Mouse (Mus musculus): Measurements from ENCODE around the gene Rnf7. TPM values are rescaled to one million over a fixed set of nuclear protein-coding genes. Genes with fewer than 3 reads are reported as not detected.

The Rnf7 gene
- total RNA-seq (2023) = 10 to 100 TPM; 37.8 to 39.6 TPM

DNA sequence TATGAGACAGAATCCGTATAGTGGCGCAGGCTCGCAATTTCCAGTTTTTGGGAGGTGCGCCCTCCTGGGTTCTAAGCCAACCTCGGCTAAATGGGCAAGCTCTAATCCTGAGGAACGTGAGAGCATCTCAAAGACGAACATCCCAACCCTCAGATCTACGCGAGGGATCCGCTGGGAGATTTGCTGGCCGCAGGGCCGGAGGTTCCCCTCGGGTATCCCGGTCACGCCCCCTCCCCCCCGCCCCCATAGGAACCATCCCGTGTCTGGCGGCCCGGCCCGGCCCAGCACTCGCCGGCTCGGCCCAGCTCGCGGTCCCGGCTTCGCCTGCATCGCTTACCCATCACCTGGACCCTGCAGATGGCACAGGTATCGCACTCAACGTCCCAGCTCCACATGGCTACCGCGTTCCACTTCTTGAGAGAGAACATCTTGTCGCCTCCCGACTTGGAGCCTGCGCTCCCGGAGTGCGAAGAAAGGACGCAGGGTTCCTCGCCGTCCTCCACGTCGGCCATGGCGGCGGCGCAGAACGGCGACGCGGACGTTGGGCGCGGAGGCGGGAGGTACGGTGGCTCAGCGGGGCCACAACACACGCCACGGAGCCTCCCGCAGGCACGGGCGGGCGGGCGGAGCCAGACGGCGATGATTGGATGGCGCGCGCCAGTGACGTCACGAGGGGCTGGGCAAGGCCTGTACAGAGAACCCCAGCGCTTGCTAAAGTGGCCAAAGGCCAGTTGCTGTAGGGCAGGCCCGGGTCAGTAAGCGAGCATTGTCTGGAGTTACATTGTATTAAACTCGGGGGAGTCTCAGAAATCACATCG lies at the start of gene Rnf7:
TSS of gene Rnf7 (minus strand) at position 605 of the 818 bp plus-strand sequence.

DNA sequence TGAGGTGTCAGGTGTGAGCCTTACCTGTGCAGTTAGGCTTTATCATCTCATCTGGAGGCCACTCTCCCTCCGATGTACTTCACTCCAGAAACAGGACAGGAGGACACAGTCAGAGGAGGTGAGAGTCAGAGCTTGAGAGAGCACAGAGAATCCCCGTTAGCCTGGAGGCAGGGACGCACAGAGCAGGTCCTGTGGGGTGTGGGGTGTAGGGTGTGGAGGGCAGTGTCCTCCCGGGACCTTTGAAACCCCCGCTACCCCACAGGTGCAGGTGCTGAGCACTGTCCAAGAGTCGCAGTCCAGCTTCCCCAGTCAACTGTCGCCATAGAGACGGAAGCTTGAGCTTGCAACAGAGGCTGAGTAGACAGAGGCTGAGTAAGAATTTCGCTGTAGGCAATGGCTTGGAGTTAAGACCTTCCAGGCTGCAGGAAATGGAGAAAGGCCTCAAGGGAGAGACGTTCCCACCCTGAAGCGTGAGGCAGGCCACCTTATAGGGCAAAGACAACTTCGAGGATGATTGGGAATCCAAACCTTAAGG lies 46.6 kb upstream of the Rnf7 start, which contains the start of gene Gm28729:
TSS of gene Gm28729 (minus strand) at position 293 of the 535 bp plus-strand sequence.

Other genes with a start within 250 kb of the Rnf7 start
- gene Atp1b3, start 114.2 kb downstream of the Rnf7 start, total RNA-seq (2023) = 100 to 1,000 TPM; 592 to 610 TPM
- under 1 TPM in 1 of 2 experiments, not detected in 1; 0.26 TPM for gene Gm28729, start 46.6 kb upstream of the Rnf7 start, total RNA-seq (2023)
- gene Rasa2, start 152.9 kb upstream of the Rnf7 start, total RNA-seq (2023) = 10 to 100 TPM; 56.1 to 63.2 TPM